In the genomic region with DNA sequence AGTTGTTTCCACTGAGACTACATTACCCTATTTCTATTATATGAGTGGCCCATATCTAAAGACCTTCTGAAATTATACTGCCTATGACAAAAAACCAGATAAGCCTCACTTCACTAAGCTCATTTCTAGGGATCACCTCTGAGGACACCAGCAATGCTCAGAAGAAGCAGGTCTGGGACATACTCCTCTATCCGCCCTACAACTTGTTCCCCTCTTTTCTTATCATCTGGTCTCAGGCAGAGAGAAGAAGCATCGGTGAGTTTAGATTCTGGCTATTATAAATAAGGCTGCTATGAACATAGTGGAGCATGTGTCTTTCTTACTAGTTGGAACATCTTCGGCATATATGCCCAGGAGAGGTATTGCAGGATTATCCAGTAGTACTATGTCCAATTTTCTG, we compare ENCODE assay signal across 39 mouse cellular contexts. TPM values are rescaled to one million over a fixed set of nuclear protein-coding genes. Genes with fewer than 3 reads are reported as not detected.
"Had no signal": no experiment of that assay in that cellular context is flagged by ENCODE, and none has a peak within 500 bp of the region (broad histone marks: within the 10 kb centered on the region; RNA-seq: fewer than 3 reads in every experiment).

No protein-coding gene starts in this region.

- ATAC-seq: hindbrain, embryonic 16.5 days; inflammation-experienced regulatory T-cells, adult 6 months; intestine, embryonic 15.5 days; intestine, postnatal 0 days had no signal

- H3K4me2 ChIP-seq: heart, embryonic 12.5 days; hindbrain, embryonic 12.5 days; hindbrain, embryonic 14.5 days; intestine, embryonic 15.5 days; limb, embryonic 12.5 days had no signal

- H3K36me3 ChIP-seq: heart, embryonic 10.5 days; heart, embryonic 12.5 days; hindbrain, embryonic 10.5 days; hindbrain, embryonic 12.5 days; intestine, embryonic 15.5 days; limb, embryonic 10.5 days; limb, embryonic 12.5 days had no signal

- H3K4me3 ChIP-seq: gastrocnemius, adult 2 months; heart, embryonic 10.5 days; heart, embryonic 12.5 days; hindbrain, embryonic 10.5 days; hindbrain, embryonic 12.5 days; intestine, embryonic 15.5 days; layer of hippocampus, adult 2 months; left cerebral cortex, adult 2 months; limb, embryonic 10.5 days; limb, embryonic 12.5 days had no signal

- DNase-seq: gastrocnemius, adult 2 months; gastrocnemius, postnatal 10 days; gastrocnemius, postnatal 25 days; heart, adult 18-20 months; heart, postnatal 10 days; heart, postnatal 4 days; kidney, adult 18-20 months; kidney, adult 8-10 months; kidney, postnatal 10 days; kidney, postnatal 25 days; kidney, postnatal 4 days; liver had no signal

- H3K4me1 ChIP-seq: heart, embryonic 10.5 days; heart, embryonic 12.5 days; hindbrain, embryonic 10.5 days; hindbrain, embryonic 12.5 days; intestine, embryonic 15.5 days; limb, embryonic 10.5 days; limb, embryonic 12.5 days had no signal

- H3K27ac ChIP-seq: gastrocnemius, adult 2 months; heart, embryonic 10.5 days; hindbrain, embryonic 10.5 days; hindbrain, embryonic 12.5 days; hindbrain, embryonic 14.5 days; intestine, embryonic 15.5 days; layer of hippocampus, adult 2 months; left cerebral cortex, adult 2 months; limb, embryonic 10.5 days; limb, embryonic 12.5 days had no signal

- H3K9me3 ChIP-seq: heart, embryonic 10.5 days; heart, embryonic 12.5 days; hindbrain, embryonic 10.5 days; hindbrain, embryonic 12.5 days; intestine, embryonic 15.5 days; limb, embryonic 10.5 days; limb, embryonic 12.5 days had no signal

- H3K9ac ChIP-seq: heart, embryonic 12.5 days; hindbrain, embryonic 12.5 days; hindbrain, embryonic 14.5 days; intestine, embryonic 15.5 days; limb, embryonic 12.5 days had no signal

- H3K27me3 ChIP-seq: heart, embryonic 12.5 days; hindbrain, embryonic 12.5 days; intestine, embryonic 15.5 days; limb, embryonic 12.5 days had no signal

RNA-seq across cellular contexts. Expression of a gene that starts 35.3 kb away (rescaled TPM):
- total RNA-seq: gastrocnemius, adult 2 months; gastrocnemius, postnatal 10 days; gastrocnemius, postnatal 25 days; gastrocnemius, postnatal 4 days; granulocyte monocyte progenitor cell, adult 5-6 weeks; heart, adult 18-20 months; heart, adult 8-10 months; heart, postnatal 10 days; heart, postnatal 25 days; heart, postnatal 4 days; layer of hippocampus, adult 2 months; layer of hippocampus, postnatal 10 days; layer of hippocampus, postnatal 25 days; left cerebral cortex, adult 2 months; left cerebral cortex, postnatal 14 days; left cerebral cortex, postnatal 36 days had no signal
- polyA plus RNA-seq: frontal cortex, adult 2 months; heart, embryonic 10.5 days; heart, embryonic 12.5 days; heart, embryonic 14.5 days; heart, embryonic 16.5 days; hindbrain, embryonic 10.5 days; hindbrain, embryonic 12.5 days; hindbrain, embryonic 14.5 days; hindbrain, embryonic 16.5 days; inflammation-experienced regulatory T-cells, adult 6 months; intestine, embryonic 15.5 days; intestine, postnatal 0 days; kidney, embryonic 14.5 days; kidney, embryonic 16.5 days; limb, embryonic 10.5 days; limb, embryonic 12.5 days; limb, embryonic 14.5 days had no signal
